Mouse (Mus musculus): ENCODE results near the gene Armc8. TPM values are rescaled to one million over a fixed set of nuclear protein-coding genes. Genes with fewer than 3 reads are reported as not detected.
"Not testable (repeated sequence)": the region's sequence is repeated elsewhere in the genome, so short reads cannot be mapped to it uniquely, and the experiment has no call there.

The Armc8 gene
- polyA plus RNA-seq (2016; fragmentation: Nextera tagmentation; extraction: Ambion mirVana): 22.4 and 22.5 TPM in 2 replicates

DNA sequence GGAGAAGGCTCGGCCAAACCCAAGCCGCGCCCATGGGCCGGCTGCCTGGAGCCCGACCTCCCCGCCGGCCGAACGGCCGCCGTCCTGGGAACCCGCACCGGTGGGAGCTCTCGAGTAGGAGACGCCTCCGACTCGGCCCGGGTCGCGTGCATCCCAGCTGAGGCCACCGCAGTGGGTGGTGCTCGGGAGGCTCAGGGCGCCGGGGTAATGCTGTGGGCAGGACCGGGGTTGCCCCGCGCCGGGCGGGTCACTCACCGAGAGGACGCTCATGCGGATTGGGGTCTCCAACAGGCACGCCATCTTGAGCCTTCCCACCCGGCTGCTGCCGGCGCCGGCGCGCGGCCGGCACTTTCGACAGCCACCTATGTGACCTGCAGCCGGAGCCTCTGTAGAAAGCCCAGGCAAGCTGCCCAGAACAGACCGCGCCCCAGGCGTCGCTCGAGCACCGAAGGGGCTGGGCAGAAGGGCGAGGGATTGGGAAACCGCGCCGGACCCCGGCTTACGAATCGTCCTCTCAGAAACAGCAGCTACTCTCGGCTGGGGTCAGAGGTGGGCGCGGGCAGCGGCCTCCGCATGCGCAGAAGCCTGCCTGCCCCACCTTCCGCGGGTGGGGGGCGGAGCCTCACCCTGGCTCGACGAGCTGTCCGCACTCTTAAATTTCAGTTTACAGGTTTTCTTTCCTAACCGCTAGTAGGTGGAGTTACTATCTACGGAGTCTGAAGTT, at the start of gene Armc8:
Gene Armc8 (minus strand): TSS at position 553 of the 724 bp plus-strand sequence.
- Histone ChIP-seq H3K9me3 (no peaks in the 10 kb centered on the region), H3K4me3 (replicated peaks) (peak within 1 kb of the TSS; percentile 94), H3K4me1 (replicated peaks) (peaks cover 11% of the 10 kb centered on the region), H3K27me3 (peaks cover 4% of the 10 kb centered on the region; the same call in 1 of the 2 replicates), H3K4me2 (peak within 1 kb of the TSS; percentile 85), H3K9ac (replicated peaks) (peak within 1 kb of the TSS; percentile 85), H3K36me3 (no peaks in the 10 kb centered on the region), H3K27ac (peak within 1 kb of the TSS; percentile 95)
- WGBS: under 1% methylated on average over 70 of the region's 70 CpGs
- peak; percentile 90 for ATAC-seq (ENCODE audit: insufficient number of reproducible peaks, insufficient read depth, low FRiP score, low TSS enrichment, low read depth)

DNA sequence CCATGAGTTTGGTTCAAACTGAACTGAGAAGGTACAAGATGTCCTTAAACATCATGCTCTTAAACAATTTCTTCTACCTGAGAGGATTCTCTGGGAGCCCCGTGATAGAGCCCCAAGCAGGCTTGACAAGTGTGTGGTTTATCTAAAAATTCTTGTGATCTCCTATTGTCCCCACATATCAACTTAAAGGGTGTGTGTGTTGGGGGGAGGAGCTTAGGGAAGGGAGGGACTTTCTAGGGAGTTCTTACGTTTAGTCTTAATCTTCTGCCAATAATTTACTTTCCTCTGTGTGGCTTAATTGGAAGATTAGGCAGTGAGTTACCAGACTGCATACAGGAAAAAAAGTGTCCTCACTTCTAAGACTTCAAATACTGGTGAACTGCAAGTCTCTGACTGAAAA, 43.5 kb upstream of the Armc8 start, which contains the start of gene A4gnt:
Gene A4gnt (plus strand): TSS at position 301 of the 400 bp plus-strand sequence.
- Histone ChIP-seq H3K9ac (replicated peaks) (no peak within 1 kb of the TSS), H3K27me3 (no peaks in the 10 kb centered on the region), H3K36me3 (no peaks in the 10 kb centered on the region), H3K4me2 (no peak within 1 kb of the TSS), H3K4me1 (replicated peaks) (no peaks in the 10 kb centered on the region), H3K4me3 (replicated peaks) (no peak within 1 kb of the TSS), H3K9me3 (no peaks in the 10 kb centered on the region), H3K27ac (no peak within 1 kb of the TSS)
- 46% methylated on average over 2 of the region's 2 CpGs for WGBS
- no peak for ATAC-seq (ENCODE audit: insufficient number of reproducible peaks, insufficient read depth, low FRiP score, low TSS enrichment, low read depth)

DNA sequence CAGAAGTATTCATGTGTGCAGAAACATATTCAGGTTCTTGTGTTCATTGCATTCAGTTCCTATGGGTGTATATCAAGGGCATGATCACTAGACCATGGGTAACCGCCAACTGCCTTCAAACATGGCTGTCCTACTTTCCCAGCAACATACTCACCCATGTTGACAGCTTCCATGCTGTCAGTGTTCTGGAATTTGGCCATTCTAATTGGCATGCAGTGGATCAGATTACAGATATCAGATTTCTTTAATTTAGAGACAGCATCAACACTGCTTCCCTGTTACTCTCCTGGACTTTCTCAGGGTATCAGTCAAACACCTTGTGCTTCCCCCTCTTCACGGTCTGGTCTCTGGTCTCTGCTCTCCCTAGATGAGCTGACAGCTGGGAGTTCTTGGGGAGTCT, 34.9 kb upstream of the Armc8 start:
- no peak overlapping the region for H3K9ac ChIP-seq (replicated peaks)
- H3K27me3 ChIP-seq: no peaks in the 10 kb centered on the region
- H3K9me3 ChIP-seq: no peaks in the 10 kb centered on the region
- no peaks in the 10 kb centered on the region for H3K4me1 ChIP-seq (replicated peaks)
- ATAC-seq (ENCODE audit: insufficient number of reproducible peaks, insufficient read depth, low FRiP score, low TSS enrichment, low read depth): no peak
- no peak overlapping the region for H3K4me2 ChIP-seq
- WGBS: 67% methylated on average over 2 of the region's 2 CpGs
- H3K4me3 ChIP-seq (replicated peaks): no peak overlapping the region
- H3K36me3 ChIP-seq: no peaks in the 10 kb centered on the region
- no peak overlapping the region for H3K27ac ChIP-seq

DNA sequence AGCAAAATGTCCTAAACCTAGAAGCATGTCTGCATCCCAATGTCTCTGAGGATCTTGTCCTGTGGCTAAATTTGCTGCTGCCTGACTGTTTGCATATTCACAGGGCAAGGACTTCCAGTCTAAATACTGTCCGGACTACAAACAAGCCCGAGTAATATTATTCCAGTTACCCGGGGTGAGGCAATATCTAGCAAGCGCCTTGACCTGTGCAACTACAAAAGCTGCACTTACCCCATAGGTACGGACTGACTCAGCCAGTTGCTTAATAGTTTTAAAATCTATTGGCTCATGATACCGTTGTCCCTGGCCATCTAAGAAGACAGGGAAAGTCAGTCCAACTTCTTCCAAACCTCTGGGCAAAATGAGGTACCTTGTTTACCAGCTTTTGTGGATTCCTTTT, 30.4 kb upstream of the Armc8 start:
- H3K27me3 ChIP-seq; H3K9me3 ChIP-seq; H3K36me3 ChIP-seq; H3K9ac ChIP-seq (replicated peaks); H3K4me3 ChIP-seq (replicated peaks); H3K27ac ChIP-seq; ATAC-seq (ENCODE audit: insufficient number of reproducible peaks, insufficient read depth, low FRiP score, low TSS enrichment, low read depth); H3K4me1 ChIP-seq (replicated peaks); H3K4me2 ChIP-seq: not testable (repeated sequence)
- WGBS: 94% methylated on average over 6 of the region's 6 CpGs

DNA sequence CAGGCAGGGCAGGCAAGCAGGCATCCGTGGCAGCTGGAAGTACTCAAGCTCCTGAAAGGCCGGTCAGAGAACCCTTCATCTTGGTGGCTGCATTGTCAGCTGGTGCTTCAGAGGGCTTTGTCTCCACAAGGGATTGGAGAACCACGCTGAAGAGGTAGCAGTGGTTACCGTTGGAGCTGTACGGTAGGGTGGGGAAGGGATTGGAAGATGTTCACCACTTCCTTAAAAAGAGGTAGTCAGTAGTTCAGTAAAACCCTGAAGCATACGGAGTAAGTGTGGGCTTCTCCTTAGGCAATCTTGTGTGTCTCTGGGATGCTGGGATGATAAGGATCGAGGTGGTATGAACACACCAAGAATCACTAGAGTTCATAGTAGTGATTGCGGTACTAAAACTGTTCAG, 22.4 kb upstream of the Armc8 start:
- Histone ChIP-seq H3K4me2 (no peak overlapping the region), H3K27me3 (peaks cover 6% of the 10 kb centered on the region; the same call in 1 of the 2 replicates), H3K9me3 (no peaks in the 10 kb centered on the region), H3K4me3 (replicated peaks) (no peak overlapping the region), H3K4me1 (replicated peaks) (no peaks in the 10 kb centered on the region), H3K9ac (replicated peaks) (no peak overlapping the region), H3K27ac (no peak overlapping the region), H3K36me3 (no peaks in the 10 kb centered on the region)
- WGBS: 82% methylated on average over 8 of the region's 8 CpGs
- no peak for ATAC-seq (ENCODE audit: insufficient number of reproducible peaks, insufficient read depth, low FRiP score, low TSS enrichment, low read depth)

DNA sequence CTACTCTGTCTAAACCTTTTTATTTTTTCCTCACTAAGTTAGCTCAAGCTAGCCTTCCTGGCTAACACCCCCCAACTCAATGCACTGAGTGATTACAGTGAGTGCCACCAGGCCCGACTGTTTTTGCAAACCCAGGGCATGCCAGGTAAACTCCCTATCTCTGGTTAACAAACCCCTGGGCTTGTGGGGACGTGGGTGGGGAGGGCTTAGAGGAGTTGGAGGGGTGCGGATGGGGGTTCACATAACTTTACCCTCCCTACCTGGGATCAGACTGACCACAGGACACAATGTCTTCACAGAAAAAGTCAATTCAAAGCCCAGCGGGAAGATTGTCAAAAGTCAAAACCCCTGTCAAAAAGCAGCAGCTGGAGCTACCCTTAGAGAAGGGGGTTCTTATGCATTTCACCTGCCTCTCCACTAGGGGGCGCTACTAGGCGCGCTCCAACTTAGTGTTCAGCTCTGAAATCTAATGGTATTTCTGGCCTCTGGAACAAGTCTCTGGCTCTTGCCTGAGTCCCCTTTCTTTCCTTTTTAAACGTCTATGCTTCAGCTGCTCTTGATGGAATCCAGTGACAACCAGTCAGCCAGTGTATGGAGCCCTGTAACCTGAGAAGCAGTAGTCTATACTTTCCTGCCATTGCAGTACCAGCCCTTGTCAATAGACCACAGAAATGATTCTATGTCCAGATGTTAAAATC, 19.0 kb upstream of the Armc8 start:
- Histone ChIP-seq H3K4me1 (replicated peaks) (no peaks in the 10 kb centered on the region), H3K9me3 (no peaks in the 10 kb centered on the region), H3K27ac (no peak overlapping the region), H3K4me3 (replicated peaks) (no peak overlapping the region), H3K9ac (replicated peaks) (no peak overlapping the region), H3K36me3 (peaks cover 19% of the 10 kb centered on the region), H3K4me2 (no peak overlapping the region), H3K27me3 (peaks cover 6% of the 10 kb centered on the region; the same call in 1 of the 2 replicates)
- WGBS: 28% methylated on average over 8 of the region's 8 CpGs
- peak; percentile 57 for ATAC-seq (ENCODE audit: insufficient number of reproducible peaks, insufficient read depth, low FRiP score, low TSS enrichment, low read depth)

DNA sequence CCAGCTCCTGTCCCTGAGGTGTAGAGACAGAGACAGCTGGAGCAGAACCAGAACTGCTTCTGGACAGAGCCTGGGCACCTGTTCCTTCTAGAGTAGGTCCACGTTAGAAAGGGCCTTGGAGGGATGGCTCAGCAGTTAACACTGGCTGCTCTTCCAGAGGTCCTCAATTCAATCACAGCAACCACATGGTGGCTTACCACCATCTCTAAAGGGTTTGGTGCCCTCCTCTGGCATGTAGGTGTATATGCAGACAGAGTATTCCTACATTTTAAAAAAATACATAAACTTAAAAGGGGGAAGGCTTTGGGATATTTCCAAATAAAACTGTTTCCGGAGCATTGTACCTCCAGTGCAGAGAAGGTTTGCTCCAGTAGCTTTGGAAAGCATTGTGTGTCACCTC, 12.0 kb upstream of the Armc8 start:
- Histone ChIP-seq H3K9ac (replicated peaks) (no peak overlapping the region), H3K9me3 (no peaks in the 10 kb centered on the region), H3K36me3 (peaks cover 54% of the 10 kb centered on the region), H3K4me2 (no peak overlapping the region), H3K27me3 (no peaks in the 10 kb centered on the region), H3K4me1 (replicated peaks) (peaks cover 8% of the 10 kb centered on the region), H3K27ac (no peak overlapping the region), H3K4me3 (replicated peaks) (no peak overlapping the region)
- WGBS: 57% methylated on average over 2 of the region's 2 CpGs
- no peak for ATAC-seq (ENCODE audit: insufficient number of reproducible peaks, insufficient read depth, low FRiP score, low TSS enrichment, low read depth)

DNA sequence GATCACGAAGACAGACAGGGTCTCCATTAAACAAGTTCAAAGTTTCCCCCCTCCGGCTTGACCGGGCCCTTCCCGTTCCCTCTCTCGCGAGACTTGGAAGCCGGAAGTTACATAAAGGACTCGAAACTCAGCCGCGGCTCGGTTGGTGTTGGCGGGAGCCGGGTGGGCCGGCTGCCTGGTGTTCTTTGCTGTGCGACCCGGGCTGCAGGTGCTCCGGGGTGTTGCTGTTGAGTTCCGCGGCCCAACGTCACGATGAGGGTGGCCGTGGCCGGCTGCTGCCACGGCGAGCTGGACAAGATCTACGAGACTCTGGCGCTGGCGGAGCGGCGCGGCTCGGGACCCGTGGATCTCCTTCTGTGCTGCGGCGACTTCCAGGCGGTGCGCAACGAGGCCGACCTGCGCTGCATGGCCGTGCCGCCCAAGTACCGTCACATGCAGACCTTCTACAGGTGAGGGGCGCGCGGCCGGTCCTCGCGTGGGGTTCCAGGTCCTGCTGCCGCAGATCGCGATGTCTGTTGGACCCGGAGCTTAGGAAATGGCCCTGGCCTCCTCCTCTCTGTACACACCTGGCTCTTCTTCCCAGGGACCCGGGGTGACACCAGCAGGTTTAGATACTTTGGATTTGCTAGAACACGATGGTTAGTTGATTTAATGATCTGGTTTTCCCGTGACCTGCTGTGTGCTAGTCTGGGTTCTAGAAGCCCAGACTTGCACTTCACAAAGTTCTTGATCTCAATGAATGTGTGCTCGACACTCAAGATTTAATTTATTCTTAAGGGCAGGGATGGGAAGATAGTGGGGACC, 7.2 kb upstream of the Armc8 start, which contains the start of gene Dbr1:
Gene Dbr1 (plus strand): TSS at position 123 of the 804 bp plus-strand sequence.
- H3K27ac ChIP-seq: peak within 1 kb of the TSS; percentile 87
- peaks cover 8% of the 10 kb centered on the region for H3K4me1 ChIP-seq (replicated peaks)
- H3K9me3 ChIP-seq: no peaks in the 10 kb centered on the region
- H3K36me3 ChIP-seq: peaks cover 18% of the 10 kb centered on the region
- WGBS: under 1% methylated on average over 57 of the region's 57 CpGs
- peak; percentile 85 for ATAC-seq (ENCODE audit: insufficient number of reproducible peaks, insufficient read depth, low FRiP score, low TSS enrichment, low read depth)
- H3K9ac ChIP-seq (replicated peaks): peak within 1 kb of the TSS; percentile 90
- peaks cover 2% of the 10 kb centered on the region; the same call in 1 of the 2 replicates for H3K27me3 ChIP-seq
- peak within 1 kb of the TSS; percentile 94 for H3K4me3 ChIP-seq (replicated peaks)
- H3K4me2 ChIP-seq: peak within 1 kb of the TSS; percentile 74

DNA sequence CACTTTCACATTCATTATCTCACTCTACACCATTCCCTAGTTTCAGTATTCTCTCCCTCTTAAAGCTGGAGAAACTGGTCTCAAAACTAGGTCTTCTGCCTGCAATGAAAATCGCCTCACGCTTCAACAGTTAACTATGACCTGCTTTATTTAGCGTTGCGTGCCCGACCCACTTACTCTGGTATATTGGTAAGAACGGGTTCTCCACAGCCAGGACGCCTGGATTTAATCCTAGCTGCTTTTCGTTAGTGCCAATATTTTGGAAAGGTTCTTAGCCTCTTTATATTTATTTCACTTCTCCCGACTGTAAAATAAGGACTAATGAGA, 335 bp upstream of the Armc8 start:
- H3K9me3 ChIP-seq: no peaks in the 10 kb centered on the region
- WGBS: under 1% methylated on average over 9 of the region's 9 CpGs
- H3K4me3 ChIP-seq (replicated peaks): peak overlapping the region; percentile 94
- H3K27ac ChIP-seq: peak overlapping the region; percentile 95
- H3K36me3 ChIP-seq: no peaks in the 10 kb centered on the region
- peaks cover 11% of the 10 kb centered on the region for H3K4me1 ChIP-seq (replicated peaks)
- ATAC-seq (ENCODE audit: insufficient number of reproducible peaks, insufficient read depth, low FRiP score, low TSS enrichment, low read depth): 0 out of 2 replicates have a peak, but pooled peaks have one; percentile 8
- peaks cover 4% of the 10 kb centered on the region; the same call in 1 of the 2 replicates for H3K27me3 ChIP-seq
- peak overlapping the region; percentile 85 for H3K9ac ChIP-seq (replicated peaks)
- peak overlapping the region; percentile 85 for H3K4me2 ChIP-seq

DNA sequence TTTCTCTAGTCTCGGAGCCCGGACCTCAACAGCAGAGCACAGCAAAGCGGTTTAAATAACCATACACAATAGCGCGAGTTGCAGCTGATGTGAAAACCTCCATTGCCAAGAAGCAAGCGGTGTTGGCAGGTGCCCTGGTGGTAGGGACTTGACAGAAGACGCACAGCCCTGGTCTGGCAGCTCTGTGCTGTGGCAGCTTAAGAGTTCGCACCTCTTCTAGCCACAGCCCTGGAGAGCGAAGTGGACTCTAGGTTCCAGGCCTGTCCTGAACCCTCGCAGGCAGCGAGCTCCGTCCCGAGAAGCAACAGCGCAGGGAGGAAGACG, 714 bp downstream of the Armc8 start:
- peak; percentile 48 for ATAC-seq (ENCODE audit: insufficient number of reproducible peaks, insufficient read depth, low FRiP score, low TSS enrichment, low read depth)
- 2% methylated on average over 15 of the region's 15 CpGs for WGBS

DNA sequence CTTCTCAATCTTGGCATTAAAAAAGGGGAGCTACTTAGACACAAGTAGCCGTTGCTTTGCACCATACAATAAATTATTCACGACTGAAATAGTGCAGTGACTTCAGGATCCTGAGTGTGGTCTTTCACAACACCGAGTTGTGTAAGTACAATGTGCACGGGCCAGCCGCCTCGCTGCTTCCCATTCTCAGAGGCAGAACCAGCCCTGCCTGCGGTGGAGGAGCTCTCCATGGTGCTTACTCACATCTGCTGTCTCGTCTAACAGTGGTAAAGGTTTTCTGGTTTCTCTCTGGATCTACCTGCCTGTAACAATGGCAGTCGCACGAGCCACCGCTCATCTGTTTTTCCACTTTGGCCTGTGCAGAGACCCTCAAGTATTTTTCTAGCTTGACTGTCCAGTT, 5.0 kb downstream of the Armc8 start:
- WGBS: 23% methylated on average over 11 of the region's 11 CpGs
- H3K9me3 ChIP-seq: no peaks in the 10 kb centered on the region

More for the DNA sequence above, 714 bp downstream of the Armc8 start:
- no peaks in the 10 kb centered on the region for H3K9me3 ChIP-seq
- peak overlapping the region; percentile 85 for H3K9ac ChIP-seq (replicated peaks)
- H3K36me3 ChIP-seq: no peaks in the 10 kb centered on the region
- H3K4me1 ChIP-seq (replicated peaks): peaks cover 11% of the 10 kb centered on the region
- peak overlapping the region; percentile 95 for H3K27ac ChIP-seq
- H3K27me3 ChIP-seq: peaks cover 4% of the 10 kb centered on the region; the same call in 1 of the 2 replicates
- peak overlapping the region; percentile 94 for H3K4me3 ChIP-seq (replicated peaks)
- H3K4me2 ChIP-seq: peak overlapping the region; percentile 85

More for the DNA sequence above, 5.0 kb downstream of the Armc8 start:
- no peak overlapping the region for H3K4me2 ChIP-seq
- ATAC-seq (ENCODE audit: insufficient number of reproducible peaks, insufficient read depth, low FRiP score, low TSS enrichment, low read depth): no peak
- H3K27me3 ChIP-seq: no peaks in the 10 kb centered on the region
- H3K4me3 ChIP-seq (replicated peaks): no peak overlapping the region
- no peak overlapping the region for H3K27ac ChIP-seq
- peaks cover 11% of the 10 kb centered on the region for H3K4me1 ChIP-seq (replicated peaks)
- H3K9ac ChIP-seq (replicated peaks): no peak overlapping the region
- H3K36me3 ChIP-seq: no peaks in the 10 kb centered on the region

Data from limb, embryonic 12.5 days (tissue).